Mouse (Mus musculus) R1 (cell line): ENCODE measurements around the gene Agpat1.
A peak's percentile ranks its signal among the peaks of the same experiment; 100 is the strongest.

Source experiments
- DNase-seq: peaks from one replicate; pipeline ENCODE4 v3.0.0-alpha.2; 2018; ENCODE audit warnings: low read depth, low spot score

The Agpat1 gene

GRCm38 (mm10) chr17:34585877-34586771 lies 17.9 kb upstream of the Agpat1 start:
- peak; percentile 31 for DNase-seq

GRCm38 (mm10) chr17:34586796-34587422 lies 17.2 kb upstream of the Agpat1 start:
- peak; percentile 97 for DNase-seq

GRCm38 (mm10) chr17:34587423-34587811 lies 16.6 kb upstream of the Agpat1 start:
- DNase-seq = peak; percentile 92

GRCm38 (mm10) chr17:34587814-34588213 lies 16.2 kb upstream of the Agpat1 start:
- DNase-seq = no peak

GRCm38 (mm10) chr17:34588767-34589166 lies 15.3 kb upstream of the Agpat1 start:
- no peak for DNase-seq

- DNase-seq = no peak
These were observed 14.9 kb upstream of the Agpat1 start for GRCm38 (mm10) chr17:34589206-34589605.

- DNase-seq = peak; percentile 68
These were observed 14.4 kb upstream of the Agpat1 start, which contains the start of gene Gpsm3 for GRCm38 (mm10) chr17:34589681-34590101. Gene Gpsm3, plus strand, starts transcription at chr17:34589806.

GRCm38 (mm10) chr17:34590154-34590987 lies 13.7 kb upstream of the Agpat1 start:
- DNase-seq = no peak

GRCm38 (mm10) chr17:34591029-34591993 lies 12.8 kb upstream of the Agpat1 start, which contains the start of gene Pbx2:
Gene Pbx2, plus strand, starts transcription at chr17:34591266.
- peak; percentile 41 for DNase-seq

GRCm38 (mm10) chr17:34591994-34592375 lies 12.1 kb upstream of the Agpat1 start:
- DNase-seq = peak; percentile 85

- DNase-seq = peak; percentile 79
These were observed 11.2 kb upstream of the Agpat1 start for GRCm38 (mm10) chr17:34592581-34593549.

GRCm38 (mm10) chr17:34593752-34594525 lies 10.1 kb upstream of the Agpat1 start:
- peak; percentile 38 for DNase-seq

- DNase-seq = no peak
These were observed 8.0 kb upstream of the Agpat1 start for GRCm38 (mm10) chr17:34596098-34596497.

- DNase-seq = no peak
These were observed 6.4 kb upstream of the Agpat1 start, which contains the start of gene Ager for GRCm38 (mm10) chr17:34597566-34598095. Gene Ager, plus strand, starts transcription at chr17:34597862.

GRCm38 (mm10) chr17:34599891-34600290 lies 4.2 kb upstream of the Agpat1 start:
- no peak for DNase-seq

- no peak for DNase-seq
These were observed 2.3 kb upstream of the Agpat1 start for GRCm38 (mm10) chr17:34601796-34602195.

GRCm38 (mm10) chr17:34603375-34604060 lies 544 bp upstream of the Agpat1 start, which contains the start of gene Rnf5:
Gene Rnf5, minus strand, starts transcription at chr17:34603690.
- DNase-seq = peak; percentile 100
